Mouse (Mus musculus): ENCODE measurements around the gene Mtcl1. TPM values are rescaled to one million over a fixed set of nuclear protein-coding genes. Genes with fewer than 3 reads are reported as not detected.

Mtcl1 gene
- polyA plus RNA-seq, 1 experiment from 2014 or later: 60.4 TPM

DNA sequence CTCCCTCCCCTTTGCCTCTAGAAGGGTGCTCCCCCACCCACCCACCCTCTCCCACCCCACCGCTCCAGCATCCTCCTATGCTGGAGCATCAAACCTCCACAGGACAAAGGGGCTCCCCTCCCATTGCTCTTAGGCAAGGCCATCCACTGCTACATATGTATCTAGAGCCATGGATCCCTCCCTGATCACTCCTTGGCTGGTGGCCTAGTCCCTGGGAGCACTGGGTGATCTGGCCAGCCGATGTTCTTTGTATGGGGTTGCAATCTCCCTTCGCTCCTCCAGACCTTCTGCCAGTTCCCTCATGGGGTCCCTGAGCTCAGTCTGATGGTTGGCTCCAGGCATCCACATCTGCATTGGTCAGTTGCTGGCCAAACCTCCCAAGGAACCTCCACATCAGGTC is 151.8 kb downstream of the Mtcl1 start:
- H3K9ac ChIP-seq: no peak overlapping the region
- no peaks in the 10 kb centered on the region for H3K36me3 ChIP-seq
- H3K4me3 ChIP-seq: no peak overlapping the region
- no peaks in the 10 kb centered on the region for H3K4me1 ChIP-seq
- no peaks in the 10 kb centered on the region for H3K27me3 ChIP-seq
- H3K4me2 ChIP-seq (replicated peaks): no peak overlapping the region
- 89% methylated on average over 3 of the region's 3 CpGs for WGBS
- H3K27ac ChIP-seq: no peak overlapping the region
- no peaks in the 10 kb centered on the region for H3K9me3 ChIP-seq (replicated peaks)
- ATAC-seq (ENCODE audit: low FRiP score): no peak

DNA sequence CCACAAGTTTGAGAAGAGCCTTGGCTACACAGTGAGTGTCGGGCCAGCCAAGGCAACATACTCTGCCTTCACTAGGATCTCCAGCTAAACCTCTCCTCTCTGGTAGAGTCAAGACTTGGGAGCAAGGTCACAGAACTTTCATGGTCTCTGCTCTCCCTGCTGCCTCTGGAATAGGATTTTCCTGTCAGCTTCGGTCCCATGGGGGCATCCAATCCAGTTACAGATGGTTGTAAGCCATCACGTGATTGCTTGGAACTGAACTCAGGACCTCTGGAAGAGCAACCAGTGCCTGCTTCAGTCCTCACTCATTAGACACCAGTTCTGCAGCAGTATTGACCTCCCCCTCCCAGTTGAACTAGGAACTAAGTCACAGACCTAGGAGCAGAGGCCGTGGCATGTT is 156.0 kb downstream of the Mtcl1 start:
- no peaks in the 10 kb centered on the region for H3K9me3 ChIP-seq (replicated peaks)
- no peak for ATAC-seq (ENCODE audit: low FRiP score)
- H3K9ac ChIP-seq: no peak overlapping the region
- H3K4me3 ChIP-seq: no peak overlapping the region
- no peak overlapping the region for H3K27ac ChIP-seq
- WGBS: 93% methylated on average over 4 of the region's 4 CpGs
- no peaks in the 10 kb centered on the region for H3K27me3 ChIP-seq
- H3K4me1 ChIP-seq: no peaks in the 10 kb centered on the region
- no peaks in the 10 kb centered on the region for H3K36me3 ChIP-seq
- H3K4me2 ChIP-seq (replicated peaks): no peak overlapping the region

DNA sequence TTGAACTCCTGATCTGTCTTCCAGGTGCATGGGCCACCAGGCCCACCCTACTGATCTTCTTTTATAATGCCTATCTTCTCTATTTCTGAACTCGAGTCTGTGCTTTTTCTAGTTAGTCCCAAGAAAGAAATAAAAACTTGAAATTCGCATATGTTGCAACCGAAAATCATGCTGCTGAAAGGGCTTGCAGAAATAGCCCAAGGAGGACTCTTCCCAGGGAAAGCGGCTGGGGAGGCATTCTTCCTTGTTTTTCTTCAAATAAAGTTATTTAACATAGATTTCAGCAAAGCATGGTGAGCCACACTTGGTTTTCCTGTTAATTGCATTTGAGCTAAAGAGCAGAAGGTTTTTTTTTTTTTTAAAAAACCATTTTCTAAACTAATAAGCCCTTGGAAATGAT is 159.7 kb downstream of the Mtcl1 start:
- no peaks in the 10 kb centered on the region for H3K36me3 ChIP-seq
- H3K27me3 ChIP-seq: no peaks in the 10 kb centered on the region
- H3K4me1 ChIP-seq: no peaks in the 10 kb centered on the region
- no peak overlapping the region for H3K9ac ChIP-seq
- H3K27ac ChIP-seq: no peak overlapping the region
- no peak overlapping the region for H3K4me2 ChIP-seq (replicated peaks)
- no peak overlapping the region for H3K4me3 ChIP-seq
- no peak for ATAC-seq (ENCODE audit: low FRiP score)
- 91% methylated on average over 4 of the region's 4 CpGs for WGBS
- H3K9me3 ChIP-seq (replicated peaks): no peaks in the 10 kb centered on the region

Other genes starting within 250 kb of the Mtcl1 start
- gene Rab12, start 70.0 kb upstream of the Mtcl1 start, polyA plus RNA-seq (2016; fragmentation: Nextera tagmentation; extraction: Ambion mirVana): 59.8 and 61.0 TPM in 2 replicates
- not detected in 2 replicates for gene Themis3, start 144.9 kb upstream of the Mtcl1 start, polyA plus RNA-seq (2016; fragmentation: Nextera tagmentation; extraction: Ambion mirVana)